Mouse (Mus musculus): ENCODE measurements around the gene Alg9.

GRCm38 (mm10) chr9:50832162-50832561 lies 57.3 kb downstream of the Alg9 start:
- TF ChIP-seq NANOG (IDR thresholded peaks at IDR 0.05; ENCODE audit: borderline replicate concordance, low read length): no peak
- TF ChIP-seq CTCF (conservative IDR thresholded peaks at IDR 0.05; ENCODE audit: low read length): no peak

Measured in E14TG2a.4 (cell line).